Mouse (Mus musculus) CD4-positive, CD25-positive, alpha-beta regulatory T cell, adult 2 months (primary cell): Measurements from ENCODE around the gene Pacrg.

Experiments
- DNase-seq: peaks from one replicate; pipeline ENCODE4 v3.0.0-alpha.2; 2012; ENCODE audit warnings: low read depth, low spot score

The Pacrg gene

GRCm38 (mm10) chr17:10454406-10454805 lies 385.7 kb downstream of the Pacrg start:
- no peak for DNase-seq

- DNase-seq, result no peak
Observed at GRCm38 (mm10) chr17:10452801-10453200, 387.3 kb downstream of the Pacrg start.

GRCm38 (mm10) chr17:10451306-10452077 lies 388.6 kb downstream of the Pacrg start:
- no peak for DNase-seq

- no peak for DNase-seq
Observed at GRCm38 (mm10) chr17:10449800-10450299, 390.3 kb downstream of the Pacrg start.

- DNase-seq, result no peak
Observed at GRCm38 (mm10) chr17:10448417-10448816, 391.7 kb downstream of the Pacrg start.

- DNase-seq, result no peak
Observed at GRCm38 (mm10) chr17:10441501-10442111, 398.5 kb downstream of the Pacrg start.

- DNase-seq, result no peak
Observed at GRCm38 (mm10) chr17:10440961-10441360, 399.1 kb downstream of the Pacrg start.

- DNase-seq, result no peak
Observed at GRCm38 (mm10) chr17:10439815-10440214, 400.3 kb downstream of the Pacrg start.

GRCm38 (mm10) chr17:10434867-10435266 lies 405.2 kb downstream of the Pacrg start:
- DNase-seq, result no peak

- DNase-seq, result no peak
Observed at GRCm38 (mm10) chr17:10432525-10433180, 407.5 kb downstream of the Pacrg start.

GRCm38 (mm10) chr17:10431849-10432524 lies 408.1 kb downstream of the Pacrg start:
- no peak for DNase-seq

GRCm38 (mm10) chr17:10430831-10431230 lies 409.3 kb downstream of the Pacrg start:
- DNase-seq, result no peak

- no peak for DNase-seq
Observed at GRCm38 (mm10) chr17:10429406-10429805, 410.7 kb downstream of the Pacrg start.

GRCm38 (mm10) chr17:10425311-10425710 lies 414.8 kb downstream of the Pacrg start:
- no peak for DNase-seq

GRCm38 (mm10) chr17:10417558-10418253 lies 422.4 kb downstream of the Pacrg start:
- DNase-seq, result no peak

- DNase-seq, result no peak
Observed at GRCm38 (mm10) chr17:10416995-10417394, 423.1 kb downstream of the Pacrg start.

GRCm38 (mm10) chr17:10416101-10416500 lies 424.0 kb downstream of the Pacrg start:
- DNase-seq, result no peak

- no peak for DNase-seq
Observed at GRCm38 (mm10) chr17:10414383-10414782, 425.7 kb downstream of the Pacrg start.

- DNase-seq, result no peak
Observed at GRCm38 (mm10) chr17:10413870-10414269, 426.2 kb downstream of the Pacrg start.

- DNase-seq, result no peak
Observed at GRCm38 (mm10) chr17:10410597-10411476, 429.3 kb downstream of the Pacrg start.
